Mouse (Mus musculus): ENCODE results near the gene Synrg. TPM values are rescaled to one million over a fixed set of nuclear protein-coding genes. Genes with fewer than 3 reads are reported as not detected.
A peak's percentile ranks its signal among the peaks of the same experiment; 100 is the strongest.

The Synrg gene
- total RNA-seq, 2 experiments from 2014 or later = 52.6 to 54.5 TPM

DNA sequence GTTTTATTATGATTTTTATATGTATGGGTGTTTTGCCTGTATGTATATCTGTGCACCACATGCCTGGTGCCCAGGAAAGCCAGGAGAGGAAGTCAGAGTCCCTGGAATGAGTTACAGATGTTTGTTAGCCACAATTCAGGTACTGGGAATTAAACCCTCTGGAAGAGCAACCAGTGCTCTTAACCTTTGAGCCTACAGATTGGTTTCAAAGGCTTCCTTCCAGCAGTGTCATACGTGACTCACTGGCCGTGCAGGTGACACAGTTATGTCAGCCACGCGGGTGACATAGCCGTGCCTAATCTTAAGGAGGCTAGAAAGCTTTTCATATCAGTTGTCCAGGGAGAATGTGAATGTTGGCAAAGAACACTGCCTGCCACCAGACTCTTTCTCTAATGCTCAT is 69.4 kb downstream of the Synrg start:
- DNase-seq (ENCODE audit: low spot score in 2 of 2) = no peak

- DNase-seq (ENCODE audit: low spot score in 2 of 2) = no peak
Measured at GRCm38 (mm10) chr11:84040621-84041020, 76.4 kb downstream of the Synrg start.

DNA sequence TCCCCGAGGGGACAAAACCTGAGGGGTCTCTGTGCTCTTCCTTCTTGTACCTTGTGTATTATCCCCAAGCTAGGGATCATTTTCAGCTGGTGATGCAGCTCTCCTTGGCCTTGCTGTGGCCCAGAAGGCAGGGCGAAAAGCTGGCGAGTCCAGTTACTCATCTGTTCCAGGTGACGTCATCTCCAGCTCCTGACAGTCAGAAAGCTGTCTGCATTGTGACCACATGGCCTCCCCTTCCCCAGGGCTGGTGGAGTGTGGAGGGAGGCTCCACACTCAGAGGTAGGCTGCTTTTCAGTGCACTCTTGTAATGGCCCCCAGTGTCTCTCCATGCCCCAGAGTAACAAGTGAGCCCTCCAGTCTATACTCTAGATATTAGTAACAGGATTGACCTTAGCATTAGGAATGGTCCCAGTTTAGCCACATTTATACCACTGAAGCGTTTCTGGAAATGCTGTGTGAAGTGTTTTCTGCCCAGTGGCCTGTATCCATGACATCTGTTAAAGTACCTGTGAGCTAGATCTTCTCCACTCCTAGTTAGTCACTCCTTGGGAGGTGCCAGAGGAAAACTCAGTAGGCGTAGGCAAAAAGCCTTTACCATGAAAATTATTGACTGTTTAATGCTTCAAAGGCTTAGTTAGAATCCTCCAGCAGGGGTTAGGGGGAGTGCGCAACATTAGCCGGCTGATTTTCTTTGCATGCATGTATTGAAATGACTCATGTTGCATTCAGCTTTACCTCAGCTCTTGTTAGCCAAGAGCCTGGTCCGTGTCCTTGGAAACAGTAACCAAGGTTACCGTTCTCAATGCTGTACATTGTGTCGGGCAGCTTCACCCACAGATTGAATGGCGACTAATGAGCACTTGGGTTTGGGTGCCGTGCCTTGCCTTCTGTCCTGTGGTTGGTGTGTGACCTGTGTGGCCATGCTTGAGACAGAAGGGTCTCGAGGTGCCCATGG is 78.9 kb downstream of the Synrg start:
- peak; percentile 35 to 46 for DNase-seq (ENCODE audit: low spot score in 2 of 2)

DNA sequence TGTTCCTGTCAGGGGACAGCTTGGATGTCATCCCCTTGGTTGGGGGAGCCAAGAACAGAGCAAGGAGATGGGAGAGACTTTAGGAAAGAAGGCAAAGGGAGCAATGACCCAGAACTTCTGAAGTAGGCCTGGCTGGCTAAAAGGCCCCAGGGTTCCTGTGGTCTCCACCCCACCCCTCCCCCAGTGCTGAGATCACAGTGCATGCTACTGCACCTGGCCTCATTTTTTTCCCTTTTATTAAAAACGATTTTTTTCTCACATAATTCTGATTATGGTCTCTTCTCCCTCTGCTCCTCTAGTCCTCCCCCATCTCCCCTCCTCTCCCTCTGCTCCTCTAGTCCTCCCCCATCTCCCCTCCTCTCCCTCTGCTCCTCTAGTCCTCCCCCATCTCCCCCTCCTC is 80.8 kb downstream of the Synrg start:
- DNase-seq (ENCODE audit: low spot score in 2 of 2) = no peak

- no peak for DNase-seq (ENCODE audit: low spot score in 2 of 2)
Measured at GRCm38 (mm10) chr11:84047270-84047669, 83.0 kb downstream of the Synrg start.

GRCm38 (mm10) chr11:84048411-84048810 is 84.2 kb downstream of the Synrg start:
- DNase-seq (ENCODE audit: low spot score in 2 of 2) = no peak

GRCm38 (mm10) chr11:84053055-84053454 is 88.8 kb downstream of the Synrg start:
- no peak for DNase-seq (ENCODE audit: low spot score in 2 of 2)

DNA sequence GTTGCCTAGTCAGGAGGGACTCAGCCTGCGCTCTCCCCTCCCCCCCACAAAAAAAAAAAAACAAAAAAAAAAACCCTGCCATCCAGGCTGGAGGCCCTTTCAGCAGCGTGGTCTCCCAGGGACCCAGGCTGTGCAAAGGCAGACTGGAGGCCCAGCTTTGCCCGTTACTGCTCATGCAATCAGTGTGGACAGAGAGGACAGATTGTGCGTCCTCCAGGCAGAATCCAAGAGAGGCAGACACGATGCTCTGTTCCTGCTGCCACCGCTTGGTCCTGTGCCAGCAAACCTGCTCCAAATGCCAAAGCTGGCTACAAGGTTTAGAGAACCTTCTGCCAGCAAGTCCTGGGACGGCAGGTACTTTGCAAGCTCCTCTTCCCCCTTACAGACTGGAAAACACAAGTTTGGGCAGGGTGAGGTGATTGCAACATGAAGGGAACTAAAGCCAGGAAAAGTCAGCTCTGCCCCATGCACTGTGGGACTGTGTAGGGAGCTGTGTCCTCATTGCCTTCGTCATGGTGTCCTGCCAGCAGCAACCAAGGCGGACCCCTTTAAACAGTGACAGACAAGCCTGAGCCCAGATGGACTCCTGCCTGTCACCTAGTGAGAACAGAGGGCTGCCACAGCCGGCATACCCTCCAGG is 89.4 kb downstream of the Synrg start:
- DNase-seq (ENCODE audit: low spot score in 2 of 2) = peak; percentile 82 to 85

- no peak for DNase-seq (ENCODE audit: low spot score in 2 of 2)
Measured at GRCm38 (mm10) chr11:84057418-84057817, 93.2 kb downstream of the Synrg start.

GRCm38 (mm10) chr11:84059784-84060183 is 95.6 kb downstream of the Synrg start:
- no peak for DNase-seq (ENCODE audit: low spot score in 2 of 2)

DNA sequence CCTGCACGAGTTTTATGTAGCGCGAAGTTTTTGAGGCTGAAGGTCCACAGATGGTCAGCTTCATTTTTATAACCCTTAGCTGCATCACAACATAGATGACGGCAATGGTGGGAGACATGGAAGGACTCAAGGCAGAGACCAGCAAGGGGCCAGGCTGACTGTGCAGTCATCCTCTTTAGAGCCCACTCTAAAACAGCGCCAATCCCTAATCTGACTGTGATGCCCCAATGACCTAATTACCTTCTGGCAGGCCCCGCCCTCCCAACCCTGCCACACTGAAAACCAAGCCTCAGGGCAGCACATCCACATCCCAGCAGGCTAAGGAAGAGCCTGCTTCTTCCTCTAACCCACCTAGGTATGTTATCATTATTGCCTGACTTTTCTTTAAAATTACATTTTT is 96.4 kb downstream of the Synrg start:
- DNase-seq (ENCODE audit: low spot score in 2 of 2) = no peak

DNA sequence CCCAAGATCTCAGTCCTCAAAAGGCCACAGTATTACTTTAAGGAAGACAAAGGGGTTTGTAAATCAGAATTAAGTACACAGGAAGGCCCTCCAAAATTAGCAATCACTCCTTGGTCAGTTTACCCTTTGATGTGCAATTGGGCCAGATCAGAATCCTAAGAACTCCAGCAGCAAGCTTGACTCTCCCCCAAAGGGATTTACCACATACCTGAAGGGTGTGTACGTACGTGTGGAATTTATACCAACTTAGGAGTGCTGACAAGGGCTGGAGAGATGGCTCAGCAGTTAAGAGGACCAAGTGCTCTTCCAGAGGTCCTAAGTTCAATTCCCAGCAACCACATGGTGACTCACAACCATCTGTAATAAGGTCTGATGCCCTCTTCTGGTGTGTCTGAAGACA is 97.7 kb downstream of the Synrg start:
- DNase-seq (ENCODE audit: low spot score in 2 of 2) = no peak

GRCm38 (mm10) chr11:84062805-84063204 is 98.6 kb downstream of the Synrg start:
- no peak for DNase-seq (ENCODE audit: low spot score in 2 of 2)

DNA sequence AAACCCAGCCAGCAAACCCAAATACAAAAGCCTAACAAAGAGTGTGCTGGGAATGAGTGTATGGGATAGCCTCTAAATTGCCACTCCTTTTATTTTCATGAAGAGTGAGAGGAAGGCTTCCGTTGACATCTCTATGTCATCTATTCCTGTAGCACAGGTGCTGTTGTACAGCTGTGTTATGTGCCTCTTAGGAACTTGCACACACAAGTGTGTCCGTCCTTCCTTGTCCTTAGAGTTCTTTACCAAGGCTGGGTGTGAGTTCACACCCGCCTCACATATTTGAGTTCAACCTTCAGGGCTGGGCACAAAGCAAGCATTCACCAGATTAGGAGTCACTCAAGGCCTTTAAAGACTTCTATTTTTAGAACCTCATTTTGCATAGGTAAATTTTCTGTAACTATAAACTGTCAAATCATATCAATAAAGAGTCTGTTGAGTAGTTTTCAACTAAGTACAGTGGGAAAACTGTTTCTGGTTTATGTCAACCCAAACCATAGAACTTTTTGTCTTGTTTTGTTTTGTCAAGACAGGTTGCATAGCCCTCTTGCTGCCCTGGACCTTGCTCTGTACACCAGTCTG is 99.5 kb downstream of the Synrg start:
- no peak for DNase-seq (ENCODE audit: low spot score in 2 of 2)

DNA sequence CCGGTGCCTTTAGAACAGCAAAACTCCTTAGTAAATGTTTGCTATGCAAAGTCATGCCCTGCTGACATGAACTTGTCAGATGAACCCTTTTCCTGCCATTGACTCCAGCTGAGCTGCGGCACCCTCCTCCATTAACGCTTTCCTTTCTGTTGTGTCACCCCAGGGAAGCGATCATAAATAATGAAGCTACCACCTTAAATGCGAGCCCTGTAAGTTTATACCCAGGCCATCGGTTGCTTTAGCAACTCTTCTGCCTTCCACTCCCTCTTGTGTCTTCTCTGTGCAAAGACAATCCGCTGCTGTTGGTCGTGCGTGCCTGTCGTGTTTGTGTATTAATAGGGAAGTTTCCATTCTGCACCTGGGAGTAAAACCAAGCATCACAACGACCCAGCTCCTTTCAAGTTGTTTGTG is 101.8 kb downstream of the Synrg start:
- no peak for DNase-seq (ENCODE audit: low spot score in 2 of 2)

DNA sequence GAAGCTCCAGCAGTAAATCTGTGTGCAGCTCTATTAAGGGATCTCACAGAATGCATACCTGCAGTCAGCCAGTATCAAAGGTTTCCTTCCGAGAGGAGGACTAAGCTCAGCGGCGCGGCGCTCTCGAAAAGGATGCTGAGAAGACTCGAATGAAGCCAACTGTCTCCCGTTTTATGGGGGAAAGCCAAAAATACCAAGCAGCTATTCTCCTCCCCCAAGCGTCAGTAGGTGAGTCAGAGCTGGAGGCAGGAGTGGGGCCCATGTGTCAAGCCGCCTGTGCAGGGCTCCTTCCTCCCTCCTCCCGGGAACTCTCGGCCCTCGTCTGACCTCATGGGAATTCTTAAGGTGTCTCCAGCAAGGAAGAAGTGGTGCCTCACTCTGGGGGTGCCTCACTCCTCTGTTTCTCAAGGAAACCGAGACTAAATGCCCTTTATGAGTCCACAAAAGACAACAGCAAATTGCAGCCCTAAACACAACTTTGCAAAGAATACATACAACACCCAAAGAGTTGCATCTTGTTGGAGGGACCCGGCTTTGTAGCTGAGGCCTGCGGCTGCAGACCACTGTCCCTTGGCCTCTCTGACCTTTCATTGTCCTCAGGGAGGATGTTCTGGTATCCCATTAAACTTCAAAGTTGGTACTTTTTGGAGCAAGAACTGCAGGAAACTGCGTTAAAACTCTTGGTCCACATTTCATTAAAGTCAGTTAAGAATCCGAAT is 102.9 kb downstream of the Synrg start:
- no peak for DNase-seq (ENCODE audit: low spot score in 2 of 2)

DNA sequence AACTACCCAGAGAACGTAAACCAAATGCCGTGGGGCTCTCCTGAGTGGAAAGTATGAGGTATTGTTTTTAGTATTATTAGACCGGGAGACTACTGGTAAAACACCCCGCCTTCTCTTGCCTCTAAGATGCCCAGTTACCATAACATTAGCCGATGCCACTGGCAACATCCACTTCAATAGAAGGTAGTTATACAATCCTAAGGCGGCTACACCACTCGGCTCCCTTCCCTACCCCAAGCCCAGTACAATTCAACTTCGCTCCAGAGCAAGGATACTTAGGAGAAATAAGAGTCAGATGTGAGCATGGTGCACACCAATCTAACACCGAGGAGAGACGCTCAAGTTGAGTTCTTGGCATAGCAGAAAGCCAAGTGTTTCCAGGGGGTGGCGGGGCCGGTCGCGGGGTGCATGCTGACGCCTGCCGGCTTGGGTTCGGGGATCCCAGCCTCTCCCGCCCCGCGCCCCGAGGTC is 103.5 kb downstream of the Synrg start:
- no peak for DNase-seq (ENCODE audit: low spot score in 2 of 2)

DNA sequence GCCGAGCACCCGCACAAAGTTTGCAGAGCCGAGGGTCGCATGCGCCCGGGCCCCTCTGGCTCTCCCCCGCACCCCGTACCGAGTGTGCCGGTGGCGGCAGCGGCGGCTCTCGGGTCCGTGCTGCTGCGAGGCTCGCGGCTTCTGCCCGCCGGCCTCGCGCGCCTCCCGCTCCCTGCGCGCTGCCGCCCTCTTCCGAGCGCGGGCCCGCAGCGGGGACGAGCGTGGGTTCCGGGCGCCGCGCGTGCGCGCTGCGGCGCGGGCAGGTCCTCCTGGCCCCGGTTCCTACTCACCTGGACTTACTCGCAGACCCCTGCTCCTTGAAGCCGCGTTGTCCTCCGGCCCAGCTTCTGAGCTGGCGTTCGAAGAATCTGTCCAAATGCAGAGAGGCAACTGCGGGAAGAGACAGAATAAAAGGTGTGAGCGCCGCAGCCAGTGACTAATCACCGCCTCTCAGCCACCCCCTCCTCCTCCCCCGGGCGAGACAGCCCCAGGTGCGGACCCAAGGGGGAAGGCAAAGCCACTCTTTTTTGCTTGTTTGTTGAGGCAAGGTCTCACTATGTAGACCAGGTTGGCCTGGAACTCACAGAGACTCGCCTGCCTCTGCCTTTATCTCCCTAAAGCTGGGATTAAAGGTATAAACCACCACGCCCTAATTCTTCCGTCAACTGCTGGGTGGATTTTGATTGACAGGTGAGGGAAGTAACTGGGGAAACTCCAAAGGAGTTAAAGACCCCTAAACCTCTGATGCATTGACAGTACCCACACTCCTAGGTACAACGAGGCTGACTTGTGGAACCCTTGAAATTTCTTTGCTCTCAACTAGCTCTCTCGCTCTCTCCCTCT is 104.2 kb downstream of the Synrg start:
- DNase-seq (ENCODE audit: low spot score in 2 of 2) = peak; percentile 51 to 66

DNA sequence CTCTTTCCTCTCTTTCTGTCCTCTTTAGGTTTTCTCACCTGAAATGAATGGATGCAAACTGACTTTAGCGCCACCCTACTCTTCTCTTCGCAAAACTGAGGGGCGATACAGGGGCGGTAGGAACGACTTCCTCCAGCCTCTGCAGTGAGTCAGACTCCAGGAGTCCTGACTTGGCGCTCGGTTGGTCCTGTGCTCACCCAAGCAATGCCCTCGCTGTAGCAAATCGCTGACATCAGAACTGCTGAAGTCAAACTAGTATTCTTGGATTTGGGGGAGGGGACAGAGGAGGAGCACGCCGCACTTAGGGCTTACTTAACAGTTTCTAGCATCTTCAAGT is 104.8 kb downstream of the Synrg start, which contains the start of gene Dusp14:
Gene Dusp14, minus strand, starts transcription at position 228 of the 337 bp plus-strand sequence.
- no peak for DNase-seq (ENCODE audit: low spot score in 2 of 2)

DNA sequence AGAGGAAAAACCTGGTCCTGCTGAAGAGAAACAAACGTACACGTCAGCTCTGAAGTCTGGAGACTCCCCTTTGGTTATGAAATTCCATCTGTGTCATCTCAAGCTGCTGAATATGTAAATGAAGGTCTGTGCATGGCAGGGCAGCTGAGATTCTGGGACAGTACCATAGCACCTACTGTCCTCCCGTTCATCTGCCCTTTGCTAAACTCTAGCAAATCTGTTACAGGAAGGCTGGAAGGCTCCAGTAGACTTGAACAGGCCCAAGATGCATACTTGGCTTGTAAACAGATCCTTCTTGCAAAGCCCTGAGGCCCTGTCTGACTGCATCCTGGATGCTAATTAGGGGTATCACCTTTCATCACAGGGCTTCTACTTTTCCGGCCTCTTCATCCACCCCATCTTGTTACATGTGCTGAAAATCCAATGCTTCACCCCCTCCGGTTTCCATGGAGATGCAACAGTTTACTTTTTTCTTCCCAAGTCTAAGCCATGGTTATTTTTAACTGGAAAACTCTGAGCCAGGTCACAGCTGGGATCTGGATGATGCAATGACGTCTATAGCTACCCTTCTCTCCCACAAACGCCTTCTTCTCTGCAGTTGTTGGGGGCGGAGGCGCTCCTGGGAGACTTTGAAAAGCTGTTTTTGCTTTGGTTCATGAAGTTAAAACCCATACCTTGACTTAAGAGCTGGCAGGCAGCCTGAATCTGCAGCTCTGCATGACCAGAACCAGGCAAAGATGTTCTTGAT is 108.8 kb downstream of the Synrg start:
- DNase-seq (ENCODE audit: low spot score in 2 of 2) = no peak

Measured in layer of hippocampus, postnatal 10 days (tissue).